Mouse (Mus musculus): ENCODE data around the gene Cftr. TPM values are rescaled to one million over a fixed set of nuclear protein-coding genes. Genes with fewer than 3 reads are reported as not detected.

Gene Cftr
- 0.25 TPM in 1 of 2 replicates, not detected in the other for total RNA-seq (2017)

GRCm38 (mm10) chr6:18170311-18170922 is at the start of gene Cftr:
Gene Cftr, plus strand, starts transcription at chr6:18170687.
- peak; percentile 32 to 42; a peak in 3 of 4 replicates for ATAC-seq (replicated peaks in 1 of 2; ENCODE audit: insufficient read depth in 1 of 2, low FRiP score in 2 of 2, low TSS enrichment in 1 of 2, low read depth in 1 of 2, poor library complexity in 2 of 2, severe bottlenecking in 2 of 2)

GRCm38 (mm10) chr6:18127206-18127983 is 43.1 kb upstream of the Cftr start:
- no peak for ATAC-seq (replicated peaks in 1 of 2; ENCODE audit: insufficient read depth in 1 of 2, low FRiP score in 2 of 2, low TSS enrichment in 1 of 2, low read depth in 1 of 2, poor library complexity in 2 of 2, severe bottlenecking in 2 of 2)

GRCm38 (mm10) chr6:18128059-18128458 is 42.4 kb upstream of the Cftr start:
- ATAC-seq (replicated peaks in 1 of 2; ENCODE audit: insufficient read depth in 1 of 2, low FRiP score in 2 of 2, low TSS enrichment in 1 of 2, low read depth in 1 of 2, poor library complexity in 2 of 2, severe bottlenecking in 2 of 2) = no peak

GRCm38 (mm10) chr6:18135246-18135645 is 35.2 kb upstream of the Cftr start:
- ATAC-seq (replicated peaks in 1 of 2; ENCODE audit: insufficient read depth in 1 of 2, low FRiP score in 2 of 2, low TSS enrichment in 1 of 2, low read depth in 1 of 2, poor library complexity in 2 of 2, severe bottlenecking in 2 of 2) = no peak

GRCm38 (mm10) chr6:18153031-18153430 is 17.5 kb upstream of the Cftr start:
- peak in 1 of 2 experiments; percentile 32; a peak in 1 of 4 replicates for ATAC-seq (replicated peaks in 1 of 2; ENCODE audit: insufficient read depth in 1 of 2, low FRiP score in 2 of 2, low TSS enrichment in 1 of 2, low read depth in 1 of 2, poor library complexity in 2 of 2, severe bottlenecking in 2 of 2)

GRCm38 (mm10) chr6:18169618-18170017 is 869 bp upstream of the Cftr start:
- no peak for ATAC-seq (replicated peaks in 1 of 2; ENCODE audit: insufficient read depth in 1 of 2, low FRiP score in 2 of 2, low TSS enrichment in 1 of 2, low read depth in 1 of 2, poor library complexity in 2 of 2, severe bottlenecking in 2 of 2)

GRCm38 (mm10) chr6:18171614-18172013 is 1.1 kb downstream of the Cftr start:
- ATAC-seq (replicated peaks in 1 of 2; ENCODE audit: insufficient read depth in 1 of 2, low FRiP score in 2 of 2, low TSS enrichment in 1 of 2, low read depth in 1 of 2, poor library complexity in 2 of 2, severe bottlenecking in 2 of 2) = peak; percentile 76 to 84

GRCm38 (mm10) chr6:18177509-18177908 is 7.0 kb downstream of the Cftr start:
- no peak for ATAC-seq (replicated peaks in 1 of 2; ENCODE audit: insufficient read depth in 1 of 2, low FRiP score in 2 of 2, low TSS enrichment in 1 of 2, low read depth in 1 of 2, poor library complexity in 2 of 2, severe bottlenecking in 2 of 2)

- ATAC-seq (replicated peaks in 1 of 2; ENCODE audit: insufficient read depth in 1 of 2, low FRiP score in 2 of 2, low TSS enrichment in 1 of 2, low read depth in 1 of 2, poor library complexity in 2 of 2, severe bottlenecking in 2 of 2) = no peak
Measured at GRCm38 (mm10) chr6:18180665-18181064, 10.2 kb downstream of the Cftr start.

GRCm38 (mm10) chr6:18182903-18183302 is 12.4 kb downstream of the Cftr start:
- no peak for ATAC-seq (replicated peaks in 1 of 2; ENCODE audit: insufficient read depth in 1 of 2, low FRiP score in 2 of 2, low TSS enrichment in 1 of 2, low read depth in 1 of 2, poor library complexity in 2 of 2, severe bottlenecking in 2 of 2)

- ATAC-seq (replicated peaks in 1 of 2; ENCODE audit: insufficient read depth in 1 of 2, low FRiP score in 2 of 2, low TSS enrichment in 1 of 2, low read depth in 1 of 2, poor library complexity in 2 of 2, severe bottlenecking in 2 of 2) = no peak
Measured at GRCm38 (mm10) chr6:18220691-18221090, 50.2 kb downstream of the Cftr start.

- no peak for ATAC-seq (replicated peaks in 1 of 2; ENCODE audit: insufficient read depth in 1 of 2, low FRiP score in 2 of 2, low TSS enrichment in 1 of 2, low read depth in 1 of 2, poor library complexity in 2 of 2, severe bottlenecking in 2 of 2)
Measured at GRCm38 (mm10) chr6:18223206-18223605, 52.7 kb downstream of the Cftr start.

- no peak for ATAC-seq (replicated peaks in 1 of 2; ENCODE audit: insufficient read depth in 1 of 2, low FRiP score in 2 of 2, low TSS enrichment in 1 of 2, low read depth in 1 of 2, poor library complexity in 2 of 2, severe bottlenecking in 2 of 2)
Measured at GRCm38 (mm10) chr6:18225157-18225556, 54.7 kb downstream of the Cftr start.

GRCm38 (mm10) chr6:18246495-18246894 is 76.0 kb downstream of the Cftr start:
- no peak for ATAC-seq (replicated peaks in 1 of 2; ENCODE audit: insufficient read depth in 1 of 2, low FRiP score in 2 of 2, low TSS enrichment in 1 of 2, low read depth in 1 of 2, poor library complexity in 2 of 2, severe bottlenecking in 2 of 2)

- no peak for ATAC-seq (replicated peaks in 1 of 2; ENCODE audit: insufficient read depth in 1 of 2, low FRiP score in 2 of 2, low TSS enrichment in 1 of 2, low read depth in 1 of 2, poor library complexity in 2 of 2, severe bottlenecking in 2 of 2)
Measured at GRCm38 (mm10) chr6:18247891-18248463, 77.5 kb downstream of the Cftr start.

GRCm38 (mm10) chr6:18248464-18248863 is 78.0 kb downstream of the Cftr start:
- no peak for ATAC-seq (replicated peaks in 1 of 2; ENCODE audit: insufficient read depth in 1 of 2, low FRiP score in 2 of 2, low TSS enrichment in 1 of 2, low read depth in 1 of 2, poor library complexity in 2 of 2, severe bottlenecking in 2 of 2)

GRCm38 (mm10) chr6:18254586-18254985 is 84.1 kb downstream of the Cftr start:
- no peak for ATAC-seq (replicated peaks in 1 of 2; ENCODE audit: insufficient read depth in 1 of 2, low FRiP score in 2 of 2, low TSS enrichment in 1 of 2, low read depth in 1 of 2, poor library complexity in 2 of 2, severe bottlenecking in 2 of 2)

GRCm38 (mm10) chr6:18270983-18271382 is 100.5 kb downstream of the Cftr start:
- no peak for ATAC-seq (replicated peaks in 1 of 2; ENCODE audit: insufficient read depth in 1 of 2, low FRiP score in 2 of 2, low TSS enrichment in 1 of 2, low read depth in 1 of 2, poor library complexity in 2 of 2, severe bottlenecking in 2 of 2)

Measured in hematopoietic stem cell, adult 5-6 weeks (primary cell).